Mouse (Mus musculus) adrenal gland (tissue): ENCODE data around the gene Cyth2.

ENCODE experiments used
- intact Hi-C: fragments of 180-260 bp; cut with DNase I; formaldehyde crosslinking; loops from one replicate; pipeline ENCODE4 v1.15.1; 2025

Cyth2 gene

GRCm38 (mm10) chr7:45786661-45787413 is 27.5 kb downstream of the Cyth2 start:
- intact Hi-C loops, result no loop called here

- intact Hi-C loops, result no loop called here
Measured at GRCm38 (mm10) chr7:45786136-45786578, 28.2 kb downstream of the Cyth2 start.

GRCm38 (mm10) chr7:45785388-45786135 is 28.8 kb downstream of the Cyth2 start:
- intact Hi-C loops, result no loop called here

- intact Hi-C loops, result no loop called here
Measured at GRCm38 (mm10) chr7:45784524-45785372, 29.6 kb downstream of the Cyth2 start, which contains the start of gene Sult2b1. Gene Sult2b1 (minus strand): TSS chr7:45784669.

GRCm38 (mm10) chr7:45783511-45784091 is 30.8 kb downstream of the Cyth2 start, which contains the start of gene Lmtk3:
Gene Lmtk3 (plus strand): TSS chr7:45783738.
- intact Hi-C loops, result no loop called here

GRCm38 (mm10) chr7:45782271-45782670 is 32.1 kb downstream of the Cyth2 start:
- intact Hi-C loops, result no loop called here

GRCm38 (mm10) chr7:45779081-45779641 is 35.2 kb downstream of the Cyth2 start:
- intact Hi-C loops, result no loop called here

- intact Hi-C loops, result no loop called here
Measured at GRCm38 (mm10) chr7:45775237-45775636, 39.1 kb downstream of the Cyth2 start.

GRCm38 (mm10) chr7:45771101-45771500 is 43.3 kb downstream of the Cyth2 start:
- intact Hi-C loops, result no loop called here

- intact Hi-C loops, result no loop called here
Measured at GRCm38 (mm10) chr7:45770427-45771082, 43.8 kb downstream of the Cyth2 start.

GRCm38 (mm10) chr7:45767500-45767899 is 46.9 kb downstream of the Cyth2 start:
- intact Hi-C loops, result no loop called here

- intact Hi-C loops, result no loop called here
Measured at GRCm38 (mm10) chr7:45766764-45767163, 47.6 kb downstream of the Cyth2 start.

- intact Hi-C loops, result no loop called here
Measured at GRCm38 (mm10) chr7:45765995-45766394, 48.4 kb downstream of the Cyth2 start.

GRCm38 (mm10) chr7:45760151-45760550 is 54.2 kb downstream of the Cyth2 start:
- intact Hi-C loops, result no loop called here

GRCm38 (mm10) chr7:45759400-45759799 is 55.0 kb downstream of the Cyth2 start:
- intact Hi-C loops, result no loop called here
